Mouse (Mus musculus) activated CD4-positive, CD25-positive, alpha-beta regulatory T cell, adult 4 months (primary cell): ENCODE results near the gene Erc1. TPM values are rescaled to one million over a fixed set of nuclear protein-coding genes. Genes with fewer than 3 reads are reported as not detected.
A peak's percentile ranks its signal among the peaks of the same experiment; 100 is the strongest.
"Not testable (repeated sequence)": the region's sequence is repeated elsewhere in the genome, so short reads cannot be mapped to it uniquely, and the experiment has no call there.

Experiments
- ATAC-seq: one replicate; pipeline ENCODE4 v1.8.0; 2017
- polyA plus RNA-seq, 2 experiments: library from polyadenylated mRNA; unstranded; fragments of 100-300 nt; shearing (Covaris generic); gene quantifications; one replicate each; pipeline ENCODE4 v1.2.1; 2017

Gene Erc1
- polyA plus RNA-seq: 1 to 10 TPM; 4.7 to 6.6 TPM

DNA sequence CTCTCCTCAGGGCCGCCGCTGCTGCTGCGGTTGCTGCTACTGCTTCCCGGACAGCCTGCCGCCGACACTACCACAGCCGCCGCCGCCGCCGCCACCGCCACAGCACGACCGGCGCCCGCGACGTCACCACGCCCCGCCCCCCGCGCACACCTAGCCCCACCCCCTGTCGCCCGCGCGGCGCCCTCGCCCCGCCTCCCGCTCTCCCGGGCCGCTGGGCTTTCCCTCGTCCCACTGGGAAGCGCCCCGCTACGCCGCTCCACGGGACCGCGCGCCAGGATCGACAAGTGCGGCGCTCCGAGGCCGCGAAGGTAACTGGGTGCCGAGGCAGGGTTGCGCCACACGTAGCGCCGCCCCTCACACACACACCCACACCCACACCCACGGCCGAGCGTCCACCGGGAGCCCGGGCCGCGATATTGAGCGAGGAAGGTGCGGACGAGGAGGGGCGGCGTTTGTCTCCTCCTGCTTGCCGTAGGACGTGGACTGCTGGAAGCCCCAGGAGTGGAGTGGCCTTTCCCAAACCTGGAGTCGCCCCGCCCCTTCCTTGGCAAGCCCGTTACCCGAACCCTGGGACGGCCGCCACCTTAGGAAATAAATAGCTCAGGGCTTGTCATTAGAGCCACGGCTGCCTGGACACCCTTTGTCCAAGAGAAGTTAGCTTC is at the start of gene Erc1:
TSS of gene Erc1 (minus strand) at position 134 of the 662 bp plus-strand sequence.
- peak; percentile 79 for ATAC-seq

DNA sequence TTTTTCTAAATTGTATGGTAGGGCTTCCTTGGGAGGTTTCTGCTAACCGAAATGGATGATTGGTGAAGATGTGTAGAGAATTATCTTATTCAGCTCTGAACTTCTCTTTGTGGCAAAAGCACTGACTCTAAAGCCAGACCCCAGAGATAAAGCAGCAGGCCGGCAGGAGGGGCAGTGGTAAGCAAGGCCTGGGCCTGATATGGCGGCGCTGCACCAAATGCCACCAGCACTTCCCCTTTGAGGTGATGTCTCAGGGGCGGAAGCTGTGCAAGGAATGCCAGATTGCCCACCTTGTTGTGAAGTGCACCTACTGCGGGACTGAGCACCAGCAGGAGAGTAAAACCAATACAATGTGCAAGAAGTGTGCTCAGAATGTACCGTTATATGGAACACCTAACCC is 44.7 kb upstream of the Erc1 start:
- no peak for ATAC-seq

DNA sequence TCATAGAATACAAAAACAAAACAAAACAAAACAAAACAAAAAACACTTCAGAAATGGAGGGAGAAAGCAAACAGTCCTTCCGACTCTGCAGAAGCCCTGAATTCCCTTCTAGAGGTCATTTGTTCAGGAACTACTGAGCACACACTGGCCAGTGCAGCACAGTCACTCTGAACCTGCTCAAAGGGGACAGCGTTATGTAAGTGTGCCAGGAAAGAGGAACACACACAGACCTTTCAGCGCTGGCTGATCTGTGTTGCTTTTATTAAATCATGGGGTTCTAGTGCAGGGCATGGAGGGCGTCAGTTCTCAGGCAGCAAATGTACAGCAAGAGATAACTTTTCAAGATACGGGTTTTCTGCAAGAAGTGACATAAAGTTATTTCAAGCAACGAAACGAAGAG is 35.2 kb upstream of the Erc1 start:
- ATAC-seq: no peak

DNA sequence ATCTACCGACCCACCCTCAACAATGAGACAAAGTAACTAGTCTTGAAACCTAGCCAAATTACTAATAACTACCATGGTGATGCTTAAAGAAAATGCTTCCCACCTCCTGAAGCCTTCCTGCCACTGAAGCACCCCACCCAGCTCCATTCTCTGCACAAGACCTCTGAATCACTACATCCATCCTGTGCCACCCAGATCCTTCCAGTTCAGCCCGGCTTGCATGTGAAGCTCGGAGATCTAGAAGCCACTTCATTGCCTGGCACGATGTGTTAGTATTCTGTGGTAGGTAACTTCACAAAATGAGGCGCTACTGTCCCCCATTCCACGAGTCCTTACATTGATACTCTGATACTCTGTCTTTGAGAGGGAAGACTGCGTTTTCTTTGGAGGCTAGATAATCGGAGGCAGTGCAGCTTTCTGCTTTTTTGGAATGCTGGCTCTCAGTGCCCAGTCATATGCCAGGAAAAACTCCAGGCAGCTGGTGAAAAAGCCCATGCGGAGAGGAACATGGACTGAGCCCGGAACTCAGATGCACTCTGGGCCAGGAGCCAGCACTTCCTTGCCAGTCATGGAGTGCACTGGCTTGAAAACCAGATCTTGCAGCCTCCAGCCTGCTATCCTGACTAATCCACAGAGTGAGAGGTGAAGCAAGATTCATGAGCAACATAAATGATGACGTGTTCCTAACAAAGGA is 16.5 kb upstream of the Erc1 start:
- ATAC-seq: no peak

DNA sequence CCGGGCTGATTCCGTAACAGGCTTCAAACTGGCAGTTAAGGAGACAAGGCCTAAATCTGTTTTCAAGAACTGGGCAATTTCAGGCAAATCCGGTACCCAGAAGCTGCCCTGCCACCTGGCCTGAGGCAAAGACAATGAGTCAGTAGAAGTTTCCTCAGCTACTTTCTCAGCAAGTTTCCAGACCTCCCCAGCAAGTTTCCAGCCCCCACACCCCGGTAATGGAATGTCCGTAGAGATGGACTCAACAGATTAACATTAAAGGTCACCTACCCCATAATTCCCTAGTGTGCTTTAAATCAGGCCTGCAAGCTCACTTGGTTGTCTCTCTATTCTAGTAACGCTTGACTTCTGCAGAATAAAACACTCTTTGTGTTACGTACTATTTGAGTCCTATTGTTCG is 13.6 kb upstream of the Erc1 start:
- ATAC-seq: no peak

DNA sequence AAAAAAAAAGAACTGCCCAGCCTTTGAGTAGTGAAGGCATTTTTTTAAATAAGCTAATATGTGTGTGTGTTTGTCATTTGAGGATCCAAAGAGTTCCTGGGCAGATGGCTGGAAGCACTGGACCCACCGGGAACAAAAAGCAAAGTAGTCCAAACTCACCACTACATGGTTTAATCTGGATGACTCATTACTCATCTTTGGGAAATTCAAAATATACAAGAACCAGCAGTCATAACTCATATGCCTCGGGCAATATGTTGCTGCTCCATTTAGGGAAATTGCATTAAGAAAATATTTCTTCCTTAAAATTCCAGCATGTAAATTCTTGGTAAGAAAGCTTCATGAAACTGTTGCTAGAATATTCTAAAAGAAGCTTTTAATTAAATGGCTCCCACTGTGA is 12.3 kb upstream of the Erc1 start:
- ATAC-seq: no peak

DNA sequence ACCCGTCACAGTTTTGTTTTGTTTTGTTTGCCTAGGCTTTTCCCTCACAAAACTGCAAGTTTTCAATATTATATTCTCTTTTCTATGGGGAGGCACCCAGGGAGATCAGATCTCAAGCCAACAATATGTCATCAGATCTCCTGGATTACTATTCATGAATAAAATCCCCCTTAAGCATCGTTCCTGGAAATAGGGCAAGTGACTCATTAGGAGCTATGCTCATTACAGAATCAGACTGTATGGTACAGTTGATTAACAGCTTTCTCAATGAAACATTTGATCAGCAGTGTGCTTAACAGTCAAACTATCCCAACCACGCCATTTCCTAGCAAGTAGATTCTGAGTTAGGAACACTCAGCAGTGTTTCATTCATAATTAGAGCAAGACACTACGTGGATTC is 7.5 kb upstream of the Erc1 start:
- ATAC-seq: no peak

DNA sequence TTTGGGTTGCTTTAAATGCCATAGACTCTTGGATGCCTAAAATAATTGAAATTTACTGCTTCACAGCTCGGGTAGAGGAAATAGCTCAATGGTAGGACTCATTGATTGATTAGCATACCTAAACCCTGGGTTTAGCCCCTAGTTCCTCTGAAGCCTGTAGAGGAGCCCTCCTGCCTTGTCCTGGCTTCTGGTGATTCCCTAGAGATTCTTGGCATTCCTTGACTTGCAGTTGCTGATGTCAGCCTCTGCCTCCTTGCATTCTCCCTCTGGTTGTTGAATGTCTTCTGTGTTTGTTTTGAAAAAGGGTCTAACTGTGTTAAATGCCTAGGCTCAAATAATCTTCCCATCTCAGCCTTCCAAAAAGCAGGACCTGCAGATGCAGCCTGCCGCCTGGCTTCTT is 6.2 kb upstream of the Erc1 start:
- no peak for ATAC-seq

DNA sequence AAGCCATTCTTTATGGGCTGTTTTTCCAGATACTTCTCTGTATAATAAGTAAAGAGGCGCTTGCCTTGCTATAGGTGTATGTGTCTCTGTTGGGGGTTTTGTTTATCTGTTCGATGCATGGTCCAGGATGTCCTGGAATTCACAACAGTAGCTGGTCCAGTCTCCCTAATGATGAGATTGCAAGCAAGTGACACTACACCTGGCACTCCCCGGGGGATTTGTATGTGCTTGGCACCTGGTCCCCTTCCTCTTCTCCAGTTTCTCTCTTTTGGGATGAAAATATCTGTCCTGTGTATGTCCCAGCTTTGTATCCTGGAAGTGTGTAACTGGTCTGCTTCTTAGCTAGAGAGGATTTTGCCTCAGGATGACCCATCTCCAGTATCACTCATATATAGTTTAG is 1.9 kb upstream of the Erc1 start:
- ATAC-seq: no peak

DNA sequence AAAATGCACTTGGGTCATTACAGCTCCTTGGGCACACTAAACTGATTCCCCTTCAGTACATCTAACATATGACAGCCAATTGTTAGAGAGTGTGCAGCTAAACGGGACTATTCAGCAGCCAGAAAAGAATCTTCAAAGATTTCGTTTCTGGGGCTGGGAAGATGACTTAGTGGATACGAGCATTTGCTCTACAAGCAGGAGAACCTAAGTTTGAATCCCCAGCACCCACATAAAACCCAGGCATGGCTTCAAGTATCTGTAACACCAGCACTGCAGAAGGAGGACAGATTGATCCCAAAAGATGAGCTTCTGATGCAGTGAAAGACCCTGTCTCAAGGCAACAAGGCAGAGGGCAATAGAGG is 1.4 kb upstream of the Erc1 start:
- no peak for ATAC-seq

DNA sequence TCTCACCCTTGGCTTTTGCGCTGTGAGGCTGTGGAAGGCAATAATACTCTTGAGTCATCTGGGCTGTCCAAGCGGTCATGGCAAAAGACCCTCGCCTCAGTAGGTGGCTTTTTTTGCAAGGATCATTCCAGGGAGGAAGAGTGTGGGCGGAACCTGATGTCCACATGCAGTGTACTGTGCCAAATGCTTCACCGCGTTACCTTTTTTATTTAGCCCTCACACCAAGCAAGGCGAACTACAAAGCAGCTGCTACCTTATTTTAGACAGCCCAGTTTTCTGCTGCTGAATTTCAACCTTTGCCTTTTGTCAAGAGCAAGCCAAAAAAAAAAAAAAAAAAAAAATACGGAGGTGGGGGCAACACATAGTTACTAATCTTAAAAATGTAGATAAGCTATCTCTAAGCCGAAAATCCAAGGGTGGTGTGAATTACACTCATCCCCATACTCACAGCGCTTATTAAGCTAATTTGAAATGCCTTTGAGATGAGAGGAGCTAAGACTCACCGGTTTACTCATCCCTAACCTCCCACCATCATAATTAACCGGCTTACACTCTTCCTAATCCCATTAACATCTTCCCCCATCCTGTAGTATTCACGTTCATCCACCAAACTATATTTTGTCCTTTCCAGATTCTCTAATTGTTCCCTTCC is 855 bp upstream of the Erc1 start:
- ATAC-seq: no peak

DNA sequence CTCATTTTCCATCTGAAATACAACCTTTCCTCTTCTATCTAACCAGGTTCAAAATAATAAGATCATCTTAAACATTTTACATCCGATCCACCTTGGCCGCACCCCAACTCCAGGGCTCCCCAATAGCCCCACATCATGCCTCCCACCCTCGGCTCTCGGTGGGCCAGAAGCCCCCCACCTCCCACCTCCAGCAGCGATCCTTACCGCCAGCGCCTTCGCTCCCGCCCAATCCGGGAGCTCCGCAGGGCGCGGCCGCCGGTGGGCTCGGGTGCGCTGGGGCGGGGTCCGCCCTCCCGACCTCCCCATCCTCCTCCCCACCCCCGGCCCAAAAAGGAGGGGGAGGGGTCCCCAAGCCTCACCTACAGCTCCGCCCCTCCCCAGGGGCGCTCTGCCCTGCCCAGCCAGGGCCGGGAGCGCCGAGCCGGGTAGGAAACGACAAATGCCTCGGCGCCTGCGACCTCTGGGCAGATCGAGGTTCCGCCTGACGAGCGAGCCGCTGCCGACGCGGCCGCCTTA is 391 bp downstream of the Erc1 start:
- ATAC-seq: peak; percentile 36

DNA sequence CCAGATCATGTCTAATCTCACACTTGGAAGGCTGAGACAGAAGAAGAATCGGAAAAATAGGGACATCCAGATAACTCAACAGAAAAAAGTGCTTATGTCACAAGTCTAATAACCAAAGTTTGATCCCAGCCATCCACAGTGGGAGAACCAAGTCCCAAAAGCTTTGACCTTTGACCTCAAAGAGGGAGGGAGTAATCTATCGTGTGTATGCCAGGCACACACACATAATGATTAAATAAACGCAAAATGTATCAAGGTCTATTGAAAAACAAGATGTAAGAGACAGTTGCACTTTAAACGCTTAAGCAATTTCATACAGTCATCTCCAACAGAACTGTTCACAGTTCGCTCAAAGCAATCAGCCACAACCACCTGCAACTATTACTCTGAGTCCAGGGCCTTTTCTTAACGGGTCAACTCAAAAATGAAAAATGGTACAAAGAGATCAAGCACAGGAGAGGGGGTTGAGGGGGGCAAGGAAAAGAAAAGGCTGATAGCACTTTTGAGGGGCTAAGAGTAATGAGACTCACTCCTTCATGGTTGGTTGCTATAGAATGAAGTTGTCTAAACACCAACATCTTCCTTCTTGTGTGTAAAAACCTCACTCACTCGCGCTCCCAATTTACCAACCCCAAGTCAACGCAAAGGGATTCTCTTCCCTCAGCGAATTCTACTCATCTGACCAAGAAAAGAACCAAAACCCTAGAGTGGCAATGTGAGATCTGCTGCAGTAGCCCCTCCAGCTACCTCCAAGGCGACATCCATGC is 1.0 kb downstream of the Erc1 start:
- no peak for ATAC-seq

DNA sequence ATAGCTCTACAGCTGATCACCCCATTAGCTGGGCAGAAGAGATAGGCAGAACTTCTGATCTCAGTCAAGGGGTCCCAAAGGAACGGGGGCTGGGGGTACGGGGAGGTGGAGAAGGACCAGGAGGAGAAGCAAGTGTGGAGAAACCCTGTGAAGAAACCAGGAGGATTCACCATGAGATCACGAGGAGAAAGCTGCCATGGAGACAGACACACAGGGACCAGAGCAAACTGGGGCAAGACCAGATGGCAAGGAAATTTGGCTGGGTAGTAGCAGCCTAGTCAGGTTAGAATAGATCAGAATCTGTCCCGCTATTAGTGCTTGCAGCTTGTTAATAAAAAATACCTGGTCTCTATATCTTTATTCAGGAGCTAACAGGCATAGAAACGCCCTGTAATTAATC is 18.0 kb downstream of the Erc1 start:
- ATAC-seq: no peak

DNA sequence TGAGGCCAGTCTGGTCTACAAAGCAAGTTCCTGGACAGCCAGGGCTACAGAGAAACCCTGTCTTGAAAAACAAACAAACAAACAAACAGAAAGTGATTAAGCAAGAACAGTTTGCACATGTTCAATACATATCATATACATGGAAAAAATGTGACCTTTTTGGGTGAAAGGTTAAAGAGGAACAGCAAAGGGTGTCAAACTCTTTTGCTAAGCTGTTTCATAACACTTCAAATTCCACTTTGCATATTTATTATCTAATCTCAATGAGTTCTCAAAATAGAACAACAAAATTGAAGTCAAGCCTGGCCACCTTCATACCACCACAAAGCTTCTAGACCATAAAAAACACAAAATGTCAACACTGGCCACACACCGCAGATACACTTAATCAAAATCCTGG is 19.8 kb downstream of the Erc1 start:
- no peak for ATAC-seq

DNA sequence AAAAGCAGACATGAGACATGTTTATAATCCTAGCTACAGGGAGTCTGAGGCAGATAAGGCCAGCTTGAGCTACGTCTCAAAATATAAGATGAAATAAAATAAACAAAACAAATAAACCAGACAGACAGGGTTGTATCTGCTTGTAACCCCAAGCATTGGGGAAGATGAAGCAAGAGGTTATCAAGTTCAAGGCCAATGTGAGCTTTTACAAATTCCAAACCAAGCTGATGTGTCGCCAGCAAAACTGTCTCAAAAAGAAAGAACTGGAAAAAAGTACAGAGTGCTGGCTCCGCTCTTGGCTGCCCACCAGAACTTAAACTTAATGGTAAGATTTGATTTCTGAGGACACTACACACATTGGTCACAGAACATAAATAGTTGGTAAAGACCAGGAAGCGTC is 21.3 kb downstream of the Erc1 start:
- no peak for ATAC-seq

DNA sequence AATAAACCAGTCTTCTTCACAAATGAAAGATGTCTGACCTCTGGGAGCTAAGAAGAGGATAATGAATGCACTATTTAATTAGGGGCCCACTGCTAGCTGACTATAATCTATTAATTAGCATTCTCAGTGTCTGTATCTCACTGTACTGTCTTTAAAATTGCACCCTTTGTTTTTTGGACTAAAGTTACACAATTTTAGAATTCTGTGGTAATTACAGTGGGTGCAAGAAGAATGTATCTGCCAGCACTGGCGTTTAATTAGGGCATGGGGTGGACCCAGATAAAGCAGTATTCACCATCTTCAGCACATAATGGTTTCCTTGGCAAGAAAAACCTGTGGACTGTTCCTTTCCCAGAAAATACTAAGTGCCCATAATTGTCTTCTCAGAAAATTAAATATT is 25.8 kb downstream of the Erc1 start:
- no peak for ATAC-seq

DNA sequence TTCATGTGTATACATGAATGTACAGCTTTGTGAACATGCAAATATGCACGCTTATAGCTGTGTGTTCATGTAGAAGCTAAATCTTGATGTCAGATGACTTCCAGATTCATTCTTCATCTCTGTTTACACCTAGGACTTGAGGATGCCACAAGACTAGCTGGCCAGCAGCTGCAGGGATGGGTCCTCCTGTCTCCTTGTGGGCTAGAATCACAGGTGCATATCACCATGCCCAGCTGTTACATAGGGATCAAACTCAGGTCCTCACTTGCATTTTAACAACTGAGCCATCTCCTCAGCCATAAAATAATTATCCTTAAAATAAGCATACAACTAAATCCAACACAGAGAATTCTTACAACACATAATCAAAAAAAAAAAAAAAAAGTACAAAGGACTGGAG is 26.8 kb downstream of the Erc1 start:
- ATAC-seq: no peak

DNA sequence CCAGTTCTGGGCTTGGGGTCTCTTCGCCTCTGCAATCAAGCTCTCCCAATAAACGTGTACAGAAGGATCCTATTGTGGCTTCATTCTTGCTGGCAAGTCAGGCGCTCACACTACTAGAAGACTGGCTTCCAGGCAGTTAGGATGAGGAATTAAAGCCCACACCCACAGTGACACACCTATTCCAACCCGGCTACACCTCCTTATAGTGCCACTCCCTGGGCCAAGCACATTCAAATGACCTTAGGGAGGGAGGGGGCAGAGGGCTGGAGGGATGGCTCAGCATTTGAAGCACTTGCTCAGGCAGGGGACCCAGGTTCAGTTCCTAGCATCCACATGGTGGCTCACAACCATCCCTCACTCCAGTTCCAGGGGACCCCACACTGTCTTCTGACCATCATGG is 29.4 kb downstream of the Erc1 start:
- ATAC-seq: no peak

DNA sequence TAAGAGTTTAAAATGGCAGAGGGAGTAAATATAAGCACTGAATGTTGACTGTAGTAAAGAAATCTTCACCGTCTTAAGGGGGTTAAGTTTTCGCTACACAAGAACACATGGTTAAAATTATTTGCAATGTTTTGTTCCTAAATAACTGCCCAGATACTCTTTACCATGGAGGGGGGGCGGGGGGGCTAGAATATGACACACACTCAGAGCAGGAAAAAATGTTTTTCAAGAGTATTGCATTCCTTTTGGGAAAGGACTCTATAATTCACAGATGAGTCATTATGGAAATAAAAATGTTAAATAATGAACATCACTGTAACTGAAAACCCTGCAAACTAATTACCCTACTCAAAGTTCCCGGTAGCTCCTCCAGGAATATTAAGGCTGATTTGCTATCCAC is 32.5 kb downstream of the Erc1 start:
- ATAC-seq: no peak

DNA sequence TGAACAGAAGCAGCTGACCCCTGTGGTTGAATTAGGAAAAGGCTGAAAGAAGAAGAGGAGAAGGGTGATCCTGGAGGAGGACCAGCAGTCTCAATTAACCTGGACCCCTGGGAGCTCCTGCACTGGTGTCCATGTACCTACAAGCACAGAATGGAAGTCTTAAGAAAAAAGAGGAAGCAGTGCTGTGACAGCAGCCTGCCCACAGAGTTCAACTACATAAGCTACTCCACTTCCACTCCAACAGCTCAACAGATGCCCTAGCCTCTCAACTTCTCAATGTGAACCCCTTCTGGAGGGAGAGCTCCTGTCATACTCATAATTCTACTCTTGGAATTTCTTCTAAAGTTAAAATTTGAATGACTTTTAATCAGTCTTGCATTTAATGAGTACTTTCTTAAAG is 34.9 kb downstream of the Erc1 start:
- ATAC-seq: not testable (repeated sequence)

DNA sequence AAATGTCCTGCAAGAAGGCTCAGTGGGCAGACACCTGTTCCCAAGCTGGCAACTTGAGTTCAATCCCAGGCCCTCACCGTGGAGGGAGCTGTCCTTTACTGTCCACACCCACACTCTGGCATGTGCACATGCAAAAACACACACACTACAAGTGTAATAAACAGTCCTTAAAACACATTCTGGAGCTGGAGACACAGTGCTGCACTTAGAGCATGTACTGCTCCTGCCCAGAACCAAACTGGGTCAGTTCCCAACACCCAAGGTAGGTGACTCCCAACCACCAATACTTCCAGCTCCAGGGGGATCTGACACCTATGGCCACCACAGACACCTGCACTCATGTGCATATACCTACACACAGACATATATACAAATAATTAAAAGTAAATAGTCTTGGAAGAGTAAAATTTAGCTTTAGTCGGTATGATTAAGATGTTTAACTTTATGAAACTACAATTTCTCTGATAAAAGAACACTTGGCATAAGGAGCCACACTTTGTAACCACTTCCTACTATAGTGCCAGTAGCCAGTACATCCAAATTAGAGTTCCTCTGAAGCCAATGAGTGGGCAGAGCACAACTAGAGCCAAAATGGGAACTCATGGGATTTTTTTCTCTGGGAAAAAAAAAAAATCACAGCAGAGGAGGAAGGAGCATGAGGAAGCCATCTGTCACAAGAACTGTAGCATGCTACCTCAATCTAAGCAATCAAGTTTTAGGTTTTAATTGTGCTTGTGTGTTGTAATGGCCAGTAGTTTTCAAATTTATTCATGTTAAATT is 39.1 kb downstream of the Erc1 start:
- no peak for ATAC-seq

DNA sequence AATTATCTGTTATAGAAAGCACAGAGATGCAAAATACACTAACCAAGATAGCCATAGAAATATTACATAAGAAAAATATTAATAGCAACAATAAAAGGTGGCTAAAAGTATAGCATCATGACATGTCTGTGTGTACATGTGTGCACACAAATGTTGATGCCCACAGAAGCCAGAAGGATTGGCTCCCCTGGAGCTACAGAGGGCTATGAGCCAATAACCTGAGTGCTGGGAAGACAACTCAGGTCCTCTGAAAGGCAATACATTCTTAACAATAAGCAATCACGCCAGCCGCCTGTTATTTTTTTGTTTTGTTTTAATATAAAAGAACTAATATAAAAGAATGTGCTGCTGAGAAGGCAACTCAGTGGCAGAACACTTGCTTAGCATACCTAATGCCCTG is 44.7 kb downstream of the Erc1 start:
- no peak for ATAC-seq
